Mouse (Mus musculus) ES-E14 (cell line): Measurements from ENCODE around the gene Ndufa8.

ENCODE experiments used
- CHD2 ChIP-seq: IDR thresholded peaks from 2 replicates; pipeline ENCODE4 v1.6.1; 2014; ENCODE audit warnings: mild to moderate bottlenecking, low read depth, low read length, inconsistent platforms
- MAFK ChIP-seq: IDR thresholded peaks from 2 replicates; pipeline ENCODE4 v1.6.1; 2014; ENCODE audit warnings: mild to moderate bottlenecking, low read depth, low read length, inconsistent platforms; ENCODE audit not compliant: insufficient read depth
- ZC3H11A ChIP-seq: IDR thresholded peaks from 2 replicates; pipeline ENCODE4 v1.6.1; 2012; ENCODE audit warnings: low read depth, mild to moderate bottlenecking, inconsistent platforms, low read length, borderline replicate concordance
- ZNF384 ChIP-seq: IDR thresholded peaks from 2 replicates; pipeline ENCODE4 v1.6.1; 2012; ENCODE audit warnings: low read depth, low read length, inconsistent platforms

GRCm38 (mm10) chr2:36049567-36049954 lies 355 bp upstream of the Ndufa8 start:
- TF ChIP-seq CHD2 (no peak), ZC3H11A (no peak), MAFK (no peak), ZNF384 (no peak)
